Mouse (Mus musculus) neutrophil, adult 5-6 weeks (primary cell): ENCODE data around the gene Zfp764. TPM values are rescaled to one million over a fixed set of nuclear protein-coding genes. Genes with fewer than 3 reads are reported as not detected.

ENCODE experiments used
- ATAC-seq: fragments of 151-379, 151-347 bp; 2 replicates; pipeline ENCODE4 v1.8.0; 2017; ENCODE audit warnings: mild to moderate bottlenecking, moderate TSS enrichment; ENCODE audit not compliant: insufficient number of reproducible peaks, poor library complexity, low FRiP score, severe bottlenecking; ENCODE audit errors: extremely low read depth
- total RNA-seq: library from RNA; stranded (forward); fragments of 200-1000 nt; gene quantifications from 2 replicates; pipeline ENCODE4 v1.2.3, GENCODE M21; 2017

Gene Zfp764
- total RNA-seq, 1 experiment from 2014 or later, result 24.2 TPM

- ATAC-seq, result no peak
Observed at GRCm38 (mm10) chr7:127357871-127358270, 48.8 kb downstream of the Zfp764 start.

- ATAC-seq, result no peak
Observed at GRCm38 (mm10) chr7:127355796-127356195, 50.8 kb downstream of the Zfp764 start.

Other genes with a start within 250 kb of the Zfp764 start
- gene Cd2bp2, start 210.8 kb downstream of the Zfp764 start, total RNA-seq, result 54.4 and 58.3 TPM in 2 replicates
- 92.2 and 99.7 TPM in 2 replicates for gene Tbc1d10b, start 198.4 kb downstream of the Zfp764 start, total RNA-seq
- gene Mylpf, start 197.9 kb downstream of the Zfp764 start, total RNA-seq, result 8.6 and 10.9 TPM in 2 replicates
- 17.9 and 18.5 TPM in 2 replicates for gene Zfp553, start 173.8 kb downstream of the Zfp764 start, total RNA-seq
- 189 and 198 TPM in 2 replicates for gene Sept1, start 173.7 kb downstream of the Zfp764 start, total RNA-seq
- gene Zfp771, start 162.5 kb downstream of the Zfp764 start, total RNA-seq, result 6.1 and 7.4 TPM in 2 replicates
- gene Dctpp1, start 146.1 kb downstream of the Zfp764 start, total RNA-seq, result 6.8 and 8.0 TPM in 2 replicates
- 193 and 208 TPM in 2 replicates for gene Sephs2, start 132.8 kb downstream of the Zfp764 start, total RNA-seq
- gene Itgal, start 110.6 kb downstream of the Zfp764 start, total RNA-seq, result 144 and 148 TPM in 2 replicates
- gene Zfp768, start 61.2 kb downstream of the Zfp764 start, total RNA-seq, result 5.4 and 6.8 TPM in 2 replicates
- 23.5 and 24.2 TPM in 2 replicates for gene Zfp747, start 30.8 kb downstream of the Zfp764 start, total RNA-seq
- 7.7 and 8.7 TPM in 2 replicates for gene 9130019O22Rik, start 19.7 kb downstream of the Zfp764 start, total RNA-seq
- 7.7 and 9.8 TPM in 2 replicates for gene E430018J23Rik, start 13.2 kb downstream of the Zfp764 start, total RNA-seq
- gene Zfp688, start 15.2 kb upstream of the Zfp764 start, total RNA-seq, result 21.1 and 22.7 TPM in 2 replicates
- gene Zfp689, start 42.3 kb upstream of the Zfp764 start, total RNA-seq, result 2.1 and 2.7 TPM in 2 replicates
- gene Prr14, start 52.8 kb upstream of the Zfp764 start, total RNA-seq, result 129 and 155 TPM in 2 replicates
- 92.1 and 93.0 TPM in 2 replicates for gene Fbrs, start 72.4 kb upstream of the Zfp764 start, total RNA-seq
- gene Srcap, start 105.2 kb upstream of the Zfp764 start, total RNA-seq, result 38.2 and 45.9 TPM in 2 replicates
- gene Gm42715, start 112.8 kb upstream of the Zfp764 start, total RNA-seq, result 11.8 and 12.4 TPM in 2 replicates
- 0.58 and 9.6 TPM in 2 replicates for gene Tmem265, start 154.6 kb upstream of the Zfp764 start, total RNA-seq
- 74.8 and 88.3 TPM in 2 replicates for gene Phkg2, start 166.5 kb upstream of the Zfp764 start, total RNA-seq
- gene Ccdc189, start 181.8 kb upstream of the Zfp764 start, total RNA-seq, result 11.8 and 16.8 TPM in 2 replicates
- 127 and 137 TPM in 2 replicates for gene Rnf40, start 181.9 kb upstream of the Zfp764 start, total RNA-seq
- gene Zfp629, start 209.0 kb upstream of the Zfp764 start, total RNA-seq, result 1.7 and 2.2 TPM in 2 replicates